Mouse (Mus musculus) testis, adult 2 months (tissue): Measurements from ENCODE around the gene Elk3.

Experiments
- CTCF ChIP-seq: fragments of 200-500 bp; IDR thresholded peaks from 2 replicates; pipeline ENCODE4 v1.5.1; 2012; ENCODE audit warnings: low read depth, mild to moderate bottlenecking, inconsistent platforms, low read length, moderate library complexity; ENCODE audit not compliant: control insufficient read depth, insufficient read depth, insufficient replicate concordance
- POLR2A ChIP-seq: fragments of 200-500 bp; IDR thresholded peaks from 2 replicates; pipeline ENCODE4 v1.6.1; 2012; ENCODE audit warnings: low read depth, mild to moderate bottlenecking, inconsistent platforms, low read length, moderate library complexity; ENCODE audit not compliant: control insufficient read depth

DNA sequence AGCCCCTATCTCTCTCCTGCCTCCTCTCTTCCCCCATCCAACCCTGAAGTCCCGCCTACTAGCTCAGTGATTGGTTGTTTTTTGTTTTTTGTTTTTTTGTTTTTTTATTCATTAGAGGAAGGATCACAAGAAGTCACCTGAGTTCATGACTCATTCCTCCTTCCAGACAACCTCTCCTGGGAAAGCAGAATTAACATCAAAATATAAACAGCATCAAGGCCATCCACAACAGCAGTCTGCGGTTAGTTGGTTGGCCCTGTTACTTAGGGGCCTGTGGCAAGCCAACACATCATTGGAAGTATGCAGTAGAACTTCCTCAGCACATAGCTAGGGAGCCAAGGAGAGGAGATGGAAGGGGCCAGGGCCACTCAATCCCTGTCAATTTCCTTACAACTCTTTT lies 12.7 kb upstream of the Elk3 start:
- TF ChIP-seq CTCF (no peak), POLR2A (no peak)
